Mouse (Mus musculus) 3134 (cell line): ENCODE data around the gene Picalm.
"Not testable (repeated sequence)": the region's sequence is repeated elsewhere in the genome, so short reads cannot be mapped to it uniquely, and the experiment has no call there.

Experiments
- DNase-seq: peaks from one replicate; pipeline ENCODE4 v3.0.0-alpha.2; 2011; ENCODE audit warnings: low spot score; ENCODE audit not compliant: insufficient read length; ENCODE audit errors: extremely low read depth

Gene Picalm

DNA sequence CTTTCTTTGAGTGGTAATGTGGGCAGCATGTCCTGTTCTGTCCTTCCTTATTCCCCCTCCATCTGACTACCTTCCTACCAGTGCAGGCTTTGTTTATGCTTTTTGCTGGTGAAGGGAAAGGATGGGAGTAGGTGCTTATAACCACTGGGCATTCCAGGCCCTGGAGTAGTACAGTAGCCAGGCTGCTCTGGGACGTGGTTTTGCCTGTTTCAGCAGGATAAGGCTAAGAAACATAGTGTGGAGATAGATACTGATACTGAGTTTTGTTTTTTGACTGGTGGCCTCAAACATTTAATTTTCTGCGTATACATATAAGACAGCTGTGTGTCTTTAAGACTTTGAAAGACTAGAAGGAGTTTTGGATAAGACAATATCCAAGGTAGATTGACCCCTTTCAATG lies 73.9 kb downstream of the Picalm start:
- no peak for DNase-seq

DNA sequence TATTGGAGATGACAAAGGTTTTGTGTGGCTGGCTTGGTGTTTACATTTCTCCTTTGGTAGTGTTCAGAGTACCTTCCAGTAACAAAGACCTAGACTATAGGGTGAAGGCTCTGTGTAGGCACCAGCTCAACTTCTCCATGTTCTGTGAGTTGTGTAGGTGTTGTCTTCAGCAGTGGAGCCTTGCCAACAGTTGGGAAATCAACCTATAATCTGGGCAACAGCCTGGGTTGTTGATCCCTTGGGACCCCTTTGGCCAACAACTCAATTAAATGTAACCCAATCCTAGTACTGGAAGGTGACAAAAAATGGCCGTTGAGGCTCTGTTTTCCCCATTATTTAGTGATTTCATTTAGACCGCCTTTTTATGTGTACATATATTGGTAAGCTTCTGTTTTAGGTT lies 80.1 kb downstream of the Picalm start:
- no peak for DNase-seq

DNA sequence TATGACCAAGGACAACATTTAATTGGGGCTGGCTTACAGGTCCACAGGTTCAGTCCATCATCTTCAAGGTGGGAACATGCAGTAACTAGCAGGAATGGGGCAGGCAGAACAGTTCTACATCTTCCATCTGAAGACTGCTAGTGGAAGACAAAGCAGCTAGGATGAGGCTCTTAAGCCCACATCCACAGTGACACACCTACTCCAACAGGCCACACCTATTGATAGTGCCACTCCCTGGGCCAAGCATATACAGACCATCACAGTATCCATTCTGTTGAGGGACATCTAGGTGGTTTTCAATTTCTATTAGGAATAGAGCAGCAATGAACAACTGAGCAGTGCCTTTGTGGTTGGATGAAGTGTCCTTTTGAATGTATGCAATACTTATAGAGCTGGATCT lies 80.9 kb downstream of the Picalm start:
- DNase-seq, result no peak

DNA sequence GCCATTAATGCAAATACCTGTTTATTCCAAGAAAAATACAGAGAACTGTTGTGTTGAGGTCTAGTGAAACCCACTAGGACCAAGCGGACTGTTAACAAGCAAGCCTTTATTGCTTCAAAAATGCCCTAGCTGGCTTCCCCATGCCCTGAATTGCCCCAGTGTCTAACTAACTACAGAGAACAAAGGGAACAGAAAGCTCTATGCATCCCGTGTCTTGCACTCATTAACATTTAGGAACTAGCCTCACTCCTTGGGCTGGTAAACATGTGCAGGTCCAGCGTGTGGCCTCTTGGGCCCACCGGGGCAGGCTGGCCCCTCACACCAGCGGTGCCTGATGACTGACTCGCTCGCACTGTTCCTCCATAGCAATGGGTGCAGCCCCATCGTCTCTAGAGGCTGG lies 86.5 kb downstream of the Picalm start:
- DNase-seq, result no peak

DNA sequence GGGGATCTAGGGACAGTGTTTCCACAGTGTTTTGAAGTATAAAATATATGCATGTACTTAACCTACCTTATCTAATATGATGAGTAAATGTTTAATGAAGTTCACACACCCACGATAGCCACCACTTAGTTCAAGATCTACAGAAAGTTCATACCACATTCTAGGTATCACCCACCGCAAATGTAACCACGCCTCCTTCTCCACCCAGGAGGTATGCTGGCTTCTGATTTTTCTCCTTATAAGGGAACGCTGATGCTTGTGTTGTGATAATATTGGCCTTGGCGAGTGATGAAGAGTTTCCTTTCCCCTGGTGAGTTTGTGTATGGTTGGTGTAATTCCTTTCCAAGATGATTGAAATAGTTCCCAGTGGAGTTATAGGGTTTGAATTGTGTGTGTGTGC lies 88.1 kb downstream of the Picalm start:
- DNase-seq, result no peak

DNA sequence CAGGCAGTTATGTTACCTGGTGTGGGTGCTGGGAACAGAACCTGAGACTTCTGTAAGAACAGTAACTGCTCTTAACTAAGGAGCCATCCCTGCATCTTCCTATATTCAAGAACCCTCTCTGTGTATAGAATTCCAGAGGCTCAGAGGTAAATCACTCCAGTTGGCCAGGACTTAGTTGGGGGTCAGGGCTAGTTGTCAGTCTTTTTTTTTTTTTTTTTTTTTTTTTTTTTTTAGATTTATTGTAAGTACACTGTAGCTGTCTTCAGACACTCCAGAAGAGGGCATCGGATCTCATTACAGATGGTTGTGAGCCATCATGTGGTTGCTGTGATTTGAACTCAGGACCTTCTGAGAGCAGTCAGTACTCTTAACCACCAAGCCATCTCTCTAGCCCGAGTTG lies 91.5 kb downstream of the Picalm start:
- DNase-seq, result no peak

DNA sequence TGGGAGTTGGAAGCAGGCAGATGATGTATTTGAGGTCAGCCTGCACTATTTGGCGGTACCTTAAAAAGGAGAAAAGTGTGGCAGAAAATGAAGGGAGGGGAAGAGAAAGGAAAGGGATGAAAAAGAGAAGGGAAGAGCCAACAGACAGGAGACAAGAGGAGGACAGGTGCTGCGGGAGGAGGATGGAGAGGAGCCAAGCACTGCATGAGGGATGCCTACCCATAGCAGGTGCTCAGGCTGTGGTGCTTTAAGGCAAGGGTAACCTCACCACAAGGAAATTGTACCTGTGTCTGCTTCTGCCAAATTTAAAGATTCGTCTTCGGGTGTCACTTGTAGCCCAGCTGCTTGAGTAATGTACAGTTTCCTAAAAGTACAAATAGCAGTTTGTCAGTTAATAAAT lies 98.1 kb downstream of the Picalm start:
- no peak for DNase-seq

DNA sequence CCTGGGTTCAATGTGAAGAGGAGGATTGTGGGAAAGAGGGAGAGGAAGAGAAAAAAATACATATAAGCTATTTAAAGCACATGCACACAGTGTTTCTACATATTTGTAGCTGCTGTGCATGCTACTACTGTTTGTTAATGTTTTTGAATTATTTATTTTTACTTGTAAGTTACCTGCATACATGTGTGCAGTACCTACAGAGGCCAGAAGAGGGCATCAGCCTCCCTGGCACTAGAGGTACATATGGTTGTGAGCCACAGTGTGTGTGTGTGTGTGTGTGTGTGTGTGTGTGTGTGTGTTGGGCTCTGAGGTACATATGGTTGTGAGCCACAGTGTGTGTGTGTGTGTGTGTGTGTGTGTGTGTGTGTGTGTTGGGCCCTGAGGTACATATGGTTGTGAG lies 98.9 kb downstream of the Picalm start:
- DNase-seq, result not testable (repeated sequence)

DNA sequence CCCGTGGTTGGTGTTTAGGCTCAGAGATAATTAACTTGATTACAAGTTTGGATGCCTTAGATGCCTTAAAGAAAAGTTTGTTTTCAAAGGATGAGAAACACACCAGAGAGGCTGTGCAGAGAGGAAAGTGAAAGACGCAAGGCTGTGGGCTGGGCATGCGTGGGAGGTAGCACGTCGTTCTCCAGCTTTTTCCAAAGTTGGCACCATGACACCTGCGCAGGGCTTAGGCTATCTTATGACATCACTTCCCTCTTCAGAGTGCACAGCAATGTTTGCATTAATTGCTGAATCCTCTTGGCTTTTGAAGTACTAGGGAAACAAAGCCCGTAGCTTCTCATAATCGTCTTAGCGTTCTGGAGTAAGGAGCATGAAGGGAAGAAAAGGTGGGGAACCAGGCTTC lies 101.4 kb downstream of the Picalm start:
- no peak for DNase-seq

DNA sequence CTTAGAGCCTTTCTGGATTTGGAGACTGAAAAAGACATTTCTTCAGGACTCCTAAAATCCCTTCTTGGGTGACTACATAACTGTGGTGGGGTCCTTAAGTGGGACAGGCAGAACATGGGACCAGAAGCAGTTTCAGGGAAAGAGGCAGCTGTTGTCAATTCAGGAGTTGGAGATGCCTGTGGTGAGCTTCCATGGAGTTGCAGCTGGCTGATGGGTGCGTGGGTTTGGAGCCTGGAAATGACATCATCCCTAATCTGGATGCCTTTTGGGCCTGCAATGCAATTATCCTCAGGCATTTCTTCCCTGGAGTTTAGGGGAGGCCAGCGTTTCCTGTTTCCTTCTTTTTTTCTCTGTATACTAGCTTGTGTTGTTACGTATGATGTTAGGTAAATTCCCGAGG lies 103.9 kb downstream of the Picalm start:
- DNase-seq, result no peak

DNA sequence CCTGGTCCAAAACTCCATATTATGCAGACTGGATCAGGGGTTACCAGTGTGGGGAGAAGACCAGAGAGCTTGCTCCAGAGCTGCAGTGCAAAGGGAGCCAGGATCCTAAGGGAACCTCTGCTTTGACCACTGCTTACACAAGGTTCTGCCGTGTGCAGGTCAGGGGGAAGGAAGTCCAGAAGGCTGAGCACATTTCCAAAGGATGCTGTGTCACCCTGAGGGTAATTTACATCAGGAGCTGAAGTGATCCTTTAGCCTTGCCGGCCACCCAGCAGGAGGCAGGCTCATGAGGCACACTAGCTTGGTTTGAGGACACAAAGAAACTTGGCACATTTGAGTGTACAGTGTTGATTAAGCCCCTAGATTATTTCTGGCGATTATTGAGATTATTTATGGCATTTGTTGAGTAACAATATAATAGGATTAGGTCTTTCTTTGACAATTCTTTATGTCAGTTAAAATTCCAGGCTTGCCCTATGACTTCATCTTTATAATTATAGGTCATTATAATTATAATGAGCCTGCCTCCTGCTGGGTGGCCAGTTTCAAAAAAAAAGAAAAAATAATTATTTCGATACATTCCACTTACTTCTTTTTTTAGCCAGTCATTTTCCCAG lies 106.4 kb downstream of the Picalm start:
- DNase-seq, result no peak

DNA sequence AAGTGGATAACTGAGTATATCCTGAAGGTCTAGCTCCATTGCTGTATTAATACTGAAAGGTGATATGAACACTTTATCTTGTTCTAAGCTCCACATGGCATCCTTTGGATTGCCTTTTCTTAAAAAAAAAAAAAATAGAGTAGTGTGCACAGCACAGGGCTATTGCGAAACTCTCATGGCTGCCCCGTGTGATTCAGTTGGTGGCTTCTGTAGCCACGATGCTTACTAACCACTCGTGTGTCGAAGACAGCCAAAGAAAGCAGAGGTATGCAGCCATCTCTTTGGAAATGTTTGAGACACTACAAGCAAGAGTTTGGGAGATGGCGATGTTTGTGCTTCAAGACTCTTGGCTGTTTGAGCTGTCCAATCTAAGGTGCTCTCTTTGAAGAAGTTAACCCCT lies 113.1 kb downstream of the Picalm start:
- peak; percentile 23 for DNase-seq

DNA sequence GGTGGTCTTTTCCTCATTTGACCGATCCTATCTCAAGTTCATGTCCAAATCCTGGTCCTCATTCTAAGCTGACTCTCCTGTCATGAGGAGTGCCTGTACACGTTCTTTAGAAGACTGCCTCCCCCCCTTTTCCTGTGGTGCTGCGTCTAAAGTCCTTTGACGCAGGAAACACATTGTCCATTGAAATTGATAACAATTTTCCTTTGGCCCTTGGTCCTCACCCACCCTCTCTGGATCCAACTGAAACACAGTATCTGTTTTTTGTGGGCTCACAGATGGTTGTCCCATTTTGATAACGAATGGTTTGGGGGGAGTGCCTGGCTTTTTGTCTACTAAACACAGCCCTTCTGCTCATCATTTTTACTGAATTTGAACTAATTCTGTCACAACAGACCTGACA lies 113.6 kb downstream of the Picalm start:
- no peak for DNase-seq

DNA sequence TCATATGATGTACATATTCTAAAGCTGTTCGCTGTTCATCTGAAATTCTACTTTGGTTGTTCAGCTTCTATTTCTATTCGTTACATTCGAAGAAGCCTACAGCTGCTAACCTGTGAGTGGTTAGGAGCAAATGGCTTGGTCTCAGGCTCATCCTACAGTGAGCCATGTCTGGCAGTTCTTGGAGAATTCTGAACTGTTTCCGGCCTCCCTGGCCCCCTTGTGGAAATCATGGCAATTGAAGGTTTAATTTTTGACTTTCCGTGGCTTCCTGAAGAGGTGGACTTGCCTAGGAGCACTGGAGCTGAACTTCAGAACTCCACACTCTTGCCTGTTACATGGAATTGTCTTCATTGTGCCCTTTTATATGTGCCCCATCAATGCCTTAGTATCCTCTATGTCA lies 122.9 kb downstream of the Picalm start:
- DNase-seq, result no peak

DNA sequence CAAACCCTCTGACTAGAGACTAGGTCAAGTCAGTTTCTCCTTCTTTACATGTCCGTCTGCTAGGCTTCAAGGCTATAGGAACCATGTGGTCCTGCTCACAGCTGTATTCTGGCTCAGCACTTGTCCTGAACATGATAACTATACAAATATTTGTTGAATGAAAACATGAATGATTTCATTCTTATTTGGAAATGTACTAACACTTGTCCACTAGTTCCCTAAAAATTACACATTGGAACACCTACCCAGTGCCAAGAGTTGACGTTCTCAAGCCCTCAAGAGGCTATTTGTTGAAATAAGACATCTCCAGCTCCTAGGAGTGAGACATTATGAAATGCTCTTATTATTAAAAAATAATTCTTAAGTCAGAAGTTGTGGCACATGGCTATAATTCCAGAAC lies 128.7 kb downstream of the Picalm start:
- no peak for DNase-seq

DNA sequence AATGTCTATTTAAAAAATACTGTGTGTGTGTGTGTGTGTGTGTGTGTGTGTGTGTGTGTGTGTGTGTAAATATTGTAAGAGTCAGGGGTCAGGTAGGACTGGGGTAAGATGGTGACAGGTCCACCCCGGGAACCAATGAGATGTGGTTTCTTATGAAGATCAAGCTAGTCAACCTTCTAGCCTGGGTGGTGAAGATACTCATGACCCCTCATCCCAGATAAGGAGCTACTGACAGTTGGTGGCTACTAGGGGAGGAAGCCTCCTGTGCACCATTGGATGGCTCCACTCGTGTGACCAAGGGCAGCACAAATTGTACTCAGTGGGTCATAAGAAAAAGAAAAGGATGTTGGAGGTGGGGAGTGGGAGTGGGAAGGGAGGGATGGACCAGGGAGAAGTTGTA lies 129.9 kb downstream of the Picalm start:
- DNase-seq, result no peak

DNA sequence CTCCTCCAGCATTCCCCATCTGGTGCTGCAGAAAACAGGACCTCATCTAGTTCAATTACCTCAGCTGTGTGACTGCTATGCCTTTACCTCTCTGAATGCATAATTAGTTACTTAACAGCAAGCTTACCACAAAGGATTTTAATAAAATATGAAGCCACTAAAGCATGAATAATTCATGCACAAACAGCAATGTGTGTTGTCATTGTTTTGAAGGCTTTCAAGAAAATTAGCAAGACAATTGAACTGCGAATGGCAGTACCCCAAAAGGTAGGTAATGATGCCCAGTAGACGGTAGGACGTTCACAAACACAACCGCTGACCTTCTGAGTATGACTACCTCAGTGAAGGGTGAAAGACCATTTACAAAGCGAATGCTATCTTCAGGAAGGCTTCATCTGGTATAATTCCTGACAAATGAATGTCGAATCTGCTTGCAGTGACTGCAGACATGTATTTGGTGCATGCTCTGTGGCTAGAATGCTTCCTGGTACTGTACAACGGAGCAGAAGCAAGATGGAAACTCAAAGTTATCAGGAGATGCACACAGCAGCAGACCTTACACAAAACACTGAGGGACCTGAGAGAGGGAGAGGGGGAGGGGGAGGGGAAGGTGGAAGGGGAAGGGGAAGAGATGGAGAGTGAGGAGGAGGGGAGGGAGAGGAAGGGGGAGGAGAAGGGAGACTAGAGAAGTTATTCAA lies 132.0 kb downstream of the Picalm start:
- DNase-seq, result no peak
